14 mouse cellular contexts compared by ENCODE assay signal in the genomic region with DNA sequence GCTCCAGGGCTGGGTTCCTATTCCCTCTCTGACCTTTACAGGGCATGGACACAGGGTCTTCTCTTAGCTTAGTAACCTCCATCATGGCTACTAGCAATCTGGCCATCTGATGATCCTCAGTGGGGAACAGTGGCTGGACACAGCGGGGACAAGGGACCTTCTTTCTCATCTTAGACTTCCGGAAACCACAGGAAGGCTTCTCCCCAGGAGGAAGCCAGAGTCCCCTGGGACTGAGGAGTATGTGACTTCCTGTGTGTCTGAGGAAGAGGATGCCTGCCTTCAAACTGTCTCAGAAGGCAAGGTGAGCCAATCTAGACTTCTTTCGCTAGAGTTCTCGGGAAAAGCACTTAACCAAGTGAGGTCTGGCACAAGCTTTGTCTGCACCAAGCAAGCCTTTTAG. TPM values are rescaled to one million over a fixed set of nuclear protein-coding genes. Genes with fewer than 3 reads are reported as not detected.
DNase-seq lines count a peak whose midpoint lies in the region; ATAC-seq and TF ChIP-seq lines count a peak whose summit lies in the region.
"Had no signal": no experiment of that assay in that cellular context is flagged by ENCODE, and none has a peak within 500 bp of the region (broad histone marks: within the 10 kb centered on the region; RNA-seq: fewer than 3 reads in every experiment).

No protein-coding gene starts in this region.

- 76% methylated on average over 4 of the region's 4 CpGs for WGBS in heart, embryonic 11.5 days (ENCODE audit: insufficient replicate concordance)
- 63% methylated on average over 4 of the region's 4 CpGs for whole genome bisulfite sequencing in kidney, adult 2 months
- 71% methylated on average over 4 of the region's 4 CpGs for WGBS in lung, embryonic 15.5 days

- no peak overlapping the region for H3K4me2 ChIP-seq in heart, embryonic 11.5 days
- no peak overlapping the region for H3K4me2 ChIP-seq in lung, embryonic 15.5 days
- H3K4me2 ChIP-seq: limb, embryonic 13.5 days had no signal

- H3K27ac ChIP-seq in heart, embryonic 11.5 days (ENCODE audit: low read depth, low read length) = no peak overlapping the region
- H3K27ac ChIP-seq in kidney, adult 2 months (ENCODE audit: insufficient read depth, low read depth, low read length) = peak overlapping the region; percentile 66
- peak overlapping the region; percentile 45 for H3K27ac ChIP-seq in lung, embryonic 15.5 days
- peak overlapping the region; percentile 7; the same call in 1 of the 2 replicates for H3K27ac ChIP-seq in cortical plate, adult 2 months (ENCODE audit: insufficient read depth, low read length)
- H3K27ac ChIP-seq: limb, embryonic 13.5 days had no signal

- no peak for TF ChIP-seq POLR2A in kidney, adult 2 months (IDR thresholded peaks at IDR 0.05; ENCODE audit: low read depth, low read length)
- no peak for TF ChIP-seq POLR2A in cortical plate, adult 2 months (IDR thresholded peaks at IDR 0.05; ENCODE audit: extremely low read depth, insufficient read depth, low read length)

- no peak for TF ChIP-seq CTCF in kidney, adult 2 months (conservative IDR thresholded peaks at IDR 0.05; ENCODE audit: insufficient read depth, insufficient read length, low read depth, low read length)
- TF ChIP-seq CTCF in cortical plate, adult 2 months (IDR thresholded peaks at IDR 0.05; ENCODE audit: extremely low read depth, insufficient read depth, low read length) = no peak

- no peak overlapping the region for H3K4me3 ChIP-seq in heart, embryonic 11.5 days (ENCODE audit: low read depth, low read length)
- no peak overlapping the region for H3K4me3 ChIP-seq in kidney, adult 2 months (ENCODE audit: insufficient read depth, low read depth, low read length)
- H3K4me3 ChIP-seq in lung, embryonic 15.5 days = no peak overlapping the region
- no peak overlapping the region for H3K4me3 ChIP-seq in cortical plate, adult 2 months (ENCODE audit: insufficient read depth, low read length)
- H3K4me3 ChIP-seq: limb, embryonic 13.5 days had no signal

- peak; percentile 95 for DNase-seq in heart, adult 11 months
- no peak for DNase-seq in kidney, adult 2 months
- DNase-seq in kidney, postnatal 36 days = no peak
- DNase-seq in lung, postnatal 10 days = no peak
- no peak for DNase-seq in ovary, postnatal 14 days (ENCODE audit: low spot score)
- DNase-seq: cerebellum, postnatal 14 days; kidney, postnatal 25 days; thymus, postnatal 36 days had no signal

- no peak for ATAC-seq in heart, embryonic 11.5 days (replicated peaks; ENCODE audit: insufficient number of reproducible peaks, low FRiP score, low TSS enrichment)
- ATAC-seq in lung, embryonic 15.5 days (ENCODE audit: borderline replicate concordance, extremely low read depth, low FRiP score, low TSS enrichment) = no peak
- ATAC-seq: forebrain, embryonic 16.5 days; midbrain, embryonic 16.5 days had no signal

- H3K27me3 ChIP-seq in heart, embryonic 11.5 days (ENCODE audit: control insufficient read depth, insufficient read depth, low read length) = no peaks in the 10 kb centered on the region
- H3K27me3 ChIP-seq in kidney, adult 2 months (replicated peaks; ENCODE audit: control insufficient read depth, insufficient read depth, low read length) = no peaks in the 10 kb centered on the region
- H3K27me3 ChIP-seq in lung, embryonic 15.5 days = peaks cover 15% of the 10 kb centered on the region; the same call in 1 of the 2 replicates

- H3K36me3 ChIP-seq in heart, embryonic 11.5 days (ENCODE audit: control insufficient read depth, insufficient read depth, low read length) = no peaks in the 10 kb centered on the region
- no peaks in the 10 kb centered on the region for H3K36me3 ChIP-seq in kidney, adult 2 months (ENCODE audit: control insufficient read depth, insufficient read depth, low read length)
- no peaks in the 10 kb centered on the region for H3K36me3 ChIP-seq in lung, embryonic 15.5 days
- H3K36me3 ChIP-seq: limb, embryonic 13.5 days had no signal

- H3K9ac ChIP-seq in heart, embryonic 11.5 days (ENCODE audit: low read depth, low read length) = no peak overlapping the region
- H3K9ac ChIP-seq in lung, embryonic 15.5 days = no peak overlapping the region
- H3K9ac ChIP-seq: limb, embryonic 13.5 days had no signal

- H3K4me1 ChIP-seq in heart, embryonic 11.5 days (ENCODE audit: control insufficient read depth, insufficient read depth, low read length) = peaks cover 14% of the 10 kb centered on the region
- H3K4me1 ChIP-seq in kidney, adult 2 months (ENCODE audit: control insufficient read depth, insufficient read depth, low read length) = peaks cover 5% of the 10 kb centered on the region
- peaks cover 47% of the 10 kb centered on the region for H3K4me1 ChIP-seq in lung, embryonic 15.5 days
- H3K4me1 ChIP-seq in cortical plate, adult 2 months (ENCODE audit: control insufficient read depth, insufficient read depth, low read length) = no peaks in the 10 kb centered on the region

- H3K9me3 ChIP-seq in heart, embryonic 11.5 days (replicated peaks; ENCODE audit: control insufficient read depth, low read length) = no peaks in the 10 kb centered on the region
- no peaks in the 10 kb centered on the region for H3K9me3 ChIP-seq in lung, embryonic 15.5 days

RNA-seq across cellular contexts. Expression of a gene that starts 31.7 kb away (rescaled TPM):
- 202 and 221 TPM in 2 replicates for polyA plus RNA-seq in heart, embryonic 11.5 days (2014; fragmentation: Nextera tagmentation; extraction: Ambion mirVana)
- 67.0 and 67.8 TPM in 2 replicates for polyA plus RNA-seq in kidney, adult 2 months (2012; rRNA removed)
- polyA plus RNA-seq in lung, embryonic 15.5 days (2015; fragmentation: Nextera tagmentation; extraction: Ambion mirVana) = 264 and 278 TPM in 2 replicates
- polyA plus RNA-seq in cortical plate, adult 2 months (2012; rRNA removed) = 51.2 and 52.1 TPM in 2 replicates

RNA-seq across cellular contexts. Expression of a gene that starts 32.0 kb away (rescaled TPM):
- polyA plus RNA-seq in heart, embryonic 11.5 days (2014; fragmentation: Nextera tagmentation; extraction: Ambion mirVana) = 1,603 and 1,668 TPM in 2 replicates
- 2,823 and 3,733 TPM in 2 replicates for polyA plus RNA-seq in kidney, adult 2 months (2012; rRNA removed)
- 1,022 and 1,082 TPM in 2 replicates for polyA plus RNA-seq in lung, embryonic 15.5 days (2015; fragmentation: Nextera tagmentation; extraction: Ambion mirVana)
- polyA plus RNA-seq in cortical plate, adult 2 months (2012; rRNA removed) = 2,189 and 2,300 TPM in 2 replicates

RNA-seq across cellular contexts. Expression of a gene that starts 32.2 kb away (rescaled TPM):
- polyA plus RNA-seq in heart, embryonic 11.5 days (2014; fragmentation: Nextera tagmentation; extraction: Ambion mirVana) = 1.9 and 2.0 TPM in 2 replicates
- polyA plus RNA-seq in kidney, adult 2 months (2012; rRNA removed) = 1.6 TPM in 1 of 2 replicates, not detected in the other
- polyA plus RNA-seq in lung, embryonic 15.5 days (2015; fragmentation: Nextera tagmentation; extraction: Ambion mirVana) = 2.3 TPM in 2 replicates
- 1.5 and 1.9 TPM in 2 replicates for polyA plus RNA-seq in cortical plate, adult 2 months (2012; rRNA removed)

RNA-seq across cellular contexts. Expression of a gene that starts 36.1 kb away (rescaled TPM):
- polyA plus RNA-seq in heart, embryonic 11.5 days (2014; fragmentation: Nextera tagmentation; extraction: Ambion mirVana) = 3.2 and 3.9 TPM in 2 replicates
- 12.3 and 16.7 TPM in 2 replicates for polyA plus RNA-seq in kidney, adult 2 months (2012; rRNA removed)
- 16.4 and 18.1 TPM in 2 replicates for polyA plus RNA-seq in lung, embryonic 15.5 days (2015; fragmentation: Nextera tagmentation; extraction: Ambion mirVana)
- polyA plus RNA-seq in cortical plate, adult 2 months (2012; rRNA removed) = 4.1 and 4.8 TPM in 2 replicates

RNA-seq across cellular contexts. Expression of a gene that starts 52.6 kb away (rescaled TPM):
- polyA plus RNA-seq in heart, embryonic 11.5 days (2014; fragmentation: Nextera tagmentation; extraction: Ambion mirVana) = 3.5 and 4.6 TPM in 2 replicates
- polyA plus RNA-seq in kidney, adult 2 months (2012; rRNA removed) = 4.6 and 6.8 TPM in 2 replicates
- 5.1 and 5.8 TPM in 2 replicates for polyA plus RNA-seq in lung, embryonic 15.5 days (2015; fragmentation: Nextera tagmentation; extraction: Ambion mirVana)
- 10.8 and 11.0 TPM in 2 replicates for polyA plus RNA-seq in cortical plate, adult 2 months (2012; rRNA removed)
